Mouse (Mus musculus): Measurements from ENCODE around the gene Lrba.

Gene Lrba

GRCm38 (mm10) chr3:86739745-86740144, 515.3 kb downstream of the Lrba start:
- in situ Hi-C loops (cut with MboI; ENCODE audit: unreplicated experiment in 2 of 2), result no loop called here

- in situ Hi-C loops (cut with MboI; ENCODE audit: unreplicated experiment in 2 of 2), result no loop called here
Observed at GRCm38 (mm10) chr3:86745348-86745747, 520.9 kb downstream of the Lrba start.

GRCm38 (mm10) chr3:86745769-86746512, 521.5 kb downstream of the Lrba start:
- in situ Hi-C loops (cut with MboI; ENCODE audit: unreplicated experiment in 2 of 2), result no loop called here

- in situ Hi-C loops (cut with MboI; ENCODE audit: unreplicated experiment in 2 of 2), result loop anchor here (25.0 kb wide), 2 partner anchors 613 to 1038 kb away; partner anchors contain the start of gene Rps3a1 (in 1 of the 2)
Observed at GRCm38 (mm10) chr3:86750652-86751051, 526.2 kb downstream of the Lrba start.

GRCm38 (mm10) chr3:86754178-86754577, 529.7 kb downstream of the Lrba start:
- in situ Hi-C loops (cut with MboI; ENCODE audit: unreplicated experiment in 2 of 2), result loop anchor here (25.0 kb wide), 2 partner anchors 617 to 1042 kb away; partner anchors contain the start of gene Rps3a1 (in 1 of the 2)

- in situ Hi-C loops (cut with MboI; ENCODE audit: unreplicated experiment in 2 of 2), result loop anchor here (5.0 to 25.0 kb wide), 3 partner anchors 203 to 1043 kb away; partner anchors contain the start of gene Rps3a1 (in 1 of the 2)
Observed at GRCm38 (mm10) chr3:86754595-86755557, 530.4 kb downstream of the Lrba start.

GRCm38 (mm10) chr3:86756548-86756947, 532.1 kb downstream of the Lrba start:
- in situ Hi-C loops (cut with MboI; ENCODE audit: unreplicated experiment in 2 of 2), result loop anchor here (5.0 to 25.0 kb wide), 3 partner anchors 204 to 1044 kb away; partner anchors contain the start of gene Rps3a1 (in 1 of the 2)

GRCm38 (mm10) chr3:86758727-86759126, 534.2 kb downstream of the Lrba start:
- in situ Hi-C loops (cut with MboI; ENCODE audit: unreplicated experiment in 2 of 2), result loop anchor here (5.0 to 25.0 kb wide), 3 partner anchors 206 to 1046 kb away; partner anchors contain the start of gene Rps3a1 (in 1 of the 2)

GRCm38 (mm10) chr3:86759383-86759782, 534.9 kb downstream of the Lrba start:
- in situ Hi-C loops (cut with MboI; ENCODE audit: unreplicated experiment in 2 of 2), result loop anchor here (5.0 to 25.0 kb wide), 3 partner anchors 207 to 1047 kb away; partner anchors contain the start of gene Rps3a1 (in 1 of the 2)

GRCm38 (mm10) chr3:86759834-86760233, 535.4 kb downstream of the Lrba start:
- in situ Hi-C loops (cut with MboI; ENCODE audit: unreplicated experiment in 2 of 2), result loop anchor here (5.0 to 25.0 kb wide), 6 partner anchors 208 to 1048 kb away; partner anchors contain the start of genes Mab21l2 (in 1 of the 2) and Rps3a1 (in 1 of the 2)

- in situ Hi-C loops (cut with MboI; ENCODE audit: unreplicated experiment in 2 of 2), result loop anchor here (5.0 to 25.0 kb wide), 5 partner anchors 216 to 1048 kb away; partner anchors contain the start of genes Mab21l2 (in 1 of the 2) and Rps3a1 (in 1 of the 2)
Observed at GRCm38 (mm10) chr3:86760474-86760873, 536.0 kb downstream of the Lrba start.

GRCm38 (mm10) chr3:86761095-86762035, 536.9 kb downstream of the Lrba start:
- in situ Hi-C loops (cut with MboI; ENCODE audit: unreplicated experiment in 2 of 2), result loop anchor here (5.0 to 25.0 kb wide), 5 partner anchors 217 to 1049 kb away; partner anchors contain the start of genes Mab21l2 (in 1 of the 2) and Rps3a1 (in 1 of the 2)

GRCm38 (mm10) chr3:86762036-86762415, 537.5 kb downstream of the Lrba start:
- in situ Hi-C loops (cut with MboI; ENCODE audit: unreplicated experiment in 2 of 2), result loop anchor here (5.0 to 25.0 kb wide), 5 partner anchors 217 to 1050 kb away; partner anchors contain the start of genes Mab21l2 (in 1 of the 2) and Rps3a1 (in 1 of the 2)

- in situ Hi-C loops (cut with MboI; ENCODE audit: unreplicated experiment in 2 of 2), result loop anchor here (5.0 to 25.0 kb wide), 5 partner anchors 218 to 1050 kb away; partner anchors contain the start of genes Mab21l2 (in 1 of the 2) and Rps3a1 (in 1 of the 2)
Observed at GRCm38 (mm10) chr3:86762456-86762855, 538.0 kb downstream of the Lrba start.

- in situ Hi-C loops (cut with MboI; ENCODE audit: unreplicated experiment in 2 of 2), result loop anchor here (10.0 to 25.0 kb wide), 4 partner anchors 224 to 1056 kb away; partner anchors contain the start of genes Mab21l2 (in 1 of the 2) and Rps3a1 (in 1 of the 2)
Observed at GRCm38 (mm10) chr3:86768553-86768952, 544.1 kb downstream of the Lrba start.

GRCm38 (mm10) chr3:86768969-86769368, 544.5 kb downstream of the Lrba start:
- in situ Hi-C loops (cut with MboI; ENCODE audit: unreplicated experiment in 2 of 2), result loop anchor here (10.0 to 25.0 kb wide), 4 partner anchors 224 to 1057 kb away; partner anchors contain the start of genes Mab21l2 (in 1 of the 2) and Rps3a1 (in 1 of the 2)

GRCm38 (mm10) chr3:86774566-86775443, 550.3 kb downstream of the Lrba start:
- in situ Hi-C loops (cut with MboI; ENCODE audit: unreplicated experiment in 2 of 2), result loop anchor here (5.0 to 25.0 kb wide), 4 partner anchors 513 to 1063 kb away; partner anchors contain the start of gene Rps3a1 (in 2 of the 2)

All from v-Abl transformed pro-B cells (cell line).